Comparison of ENCODE assay signal across 8 mouse cellular contexts in genomic region chr12:69789766-69790529, GRCm38 (mm10). TPM values are rescaled to one million over a fixed set of nuclear protein-coding genes. Genes with fewer than 3 reads are reported as not detected.
A peak's percentile ranks its signal among the peaks of the same experiment; 100 is the strongest.
DNase-seq lines count a peak whose midpoint lies in the region; ATAC-seq and TF ChIP-seq lines count a peak whose summit lies in the region.

No protein-coding gene starts in this region.

- peak; percentile 12; the same call in 1 of the 2 replicates for ATAC-seq in lung, embryonic 15.5 days (ENCODE audit: borderline replicate concordance, extremely low read depth, low FRiP score, low TSS enrichment)
- peak; percentile 49; the same call in 1 of the 2 replicates for ATAC-seq in intestine, embryonic 14.5 days (replicated peaks; ENCODE audit: low FRiP score, low TSS enrichment, low read depth)
- peak; percentile 40 for ATAC-seq in liver, postnatal 0 days

- peak overlapping the region; percentile 95 for H3K4me2 ChIP-seq in lung, embryonic 15.5 days
- peak overlapping the region; percentile 91 for H3K4me2 ChIP-seq in intestine, embryonic 14.5 days (ENCODE audit: low read length)
- peak overlapping the region; percentile 95 for H3K4me2 ChIP-seq in liver, postnatal 0 days (ENCODE audit: low read depth, low read length)

- no peak overlapping the region for H3K27ac ChIP-seq in lung, embryonic 15.5 days
- peak overlapping the region; percentile 76 for H3K27ac ChIP-seq in embryonic facial prominence, embryonic 10.5 days (replicated peaks)
- H3K27ac ChIP-seq in intestine, embryonic 14.5 days (ENCODE audit: low read depth), result no peak overlapping the region
- no peak overlapping the region for H3K27ac ChIP-seq in liver, postnatal 0 days (ENCODE audit: low read depth)

- peak overlapping the region; percentile 49 for H3K4me3 ChIP-seq in lung, embryonic 15.5 days
- H3K4me3 ChIP-seq in embryonic facial prominence, embryonic 10.5 days, result peak overlapping the region; percentile 70
- H3K4me3 ChIP-seq in intestine, embryonic 14.5 days (ENCODE audit: low read depth, low read length), result peak overlapping the region; percentile 42
- H3K4me3 ChIP-seq in liver, postnatal 0 days (ENCODE audit: low read depth, low read length), result peak overlapping the region; percentile 53

- no peaks in the 10 kb centered on the region for H3K9me3 ChIP-seq in lung, embryonic 15.5 days
- H3K9me3 ChIP-seq in embryonic facial prominence, embryonic 10.5 days, result no peaks in the 10 kb centered on the region
- H3K9me3 ChIP-seq in intestine, embryonic 14.5 days (ENCODE audit: control insufficient read depth, low read length), result no peaks in the 10 kb centered on the region
- H3K9me3 ChIP-seq in liver, postnatal 0 days (ENCODE audit: low read length), result no peaks in the 10 kb centered on the region

- no peak for TF ChIP-seq EP300 in liver, postnatal 0 days (IDR thresholded peaks at IDR 0.05; ENCODE audit: low read depth)

- peaks cover 16% of the 10 kb centered on the region for H3K4me1 ChIP-seq in lung, embryonic 15.5 days
- peaks cover 18% of the 10 kb centered on the region for H3K4me1 ChIP-seq in embryonic facial prominence, embryonic 10.5 days
- no peaks in the 10 kb centered on the region for H3K4me1 ChIP-seq in intestine, embryonic 14.5 days (replicated peaks; ENCODE audit: control insufficient read depth, insufficient read depth, low read length)
- H3K4me1 ChIP-seq in liver, postnatal 0 days (ENCODE audit: insufficient read depth), result peaks cover 16% of the 10 kb centered on the region

- no peaks in the 10 kb centered on the region for H3K36me3 ChIP-seq in lung, embryonic 15.5 days
- no peaks in the 10 kb centered on the region for H3K36me3 ChIP-seq in embryonic facial prominence, embryonic 10.5 days (replicated peaks)
- H3K36me3 ChIP-seq in intestine, embryonic 14.5 days (ENCODE audit: control insufficient read depth, insufficient read depth, low read length), result no peaks in the 10 kb centered on the region
- H3K36me3 ChIP-seq in liver, postnatal 0 days (replicated peaks; ENCODE audit: insufficient read depth, low read length), result no peaks in the 10 kb centered on the region

- TF ChIP-seq CTCF in liver, postnatal 0 days (IDR thresholded peaks at IDR 0.05; ENCODE audit: low read depth), result no peak

- peaks cover 5% of the 10 kb centered on the region; the same call in 1 of the 2 replicates for H3K27me3 ChIP-seq in lung, embryonic 15.5 days
- H3K27me3 ChIP-seq in embryonic facial prominence, embryonic 10.5 days (replicated peaks; ENCODE audit: low read depth, poor library complexity, severe bottlenecking), result peaks cover 52% of the 10 kb centered on the region
- H3K27me3 ChIP-seq in intestine, embryonic 14.5 days (replicated peaks; ENCODE audit: control insufficient read depth, insufficient read depth, low read length), result 0 out of 2 replicates have a peak, but pooled peaks cover 3% of the 10 kb centered on the region
- H3K27me3 ChIP-seq in liver, postnatal 0 days (ENCODE audit: insufficient read depth, low read length), result 0 out of 2 replicates have a peak, but pooled peaks cover 3% of the 10 kb centered on the region

- H3K9ac ChIP-seq in lung, embryonic 15.5 days, result peak overlapping the region; percentile 42
- peak overlapping the region; percentile 8 for H3K9ac ChIP-seq in intestine, embryonic 14.5 days (ENCODE audit: low read length)
- H3K9ac ChIP-seq in liver, postnatal 0 days (replicated peaks), result peak overlapping the region; percentile 60

- 36% methylated on average over 27 of the region's 27 CpGs for WGBS in lung, embryonic 15.5 days
- WGBS in embryonic facial prominence, embryonic 10.5 days, result 33% methylated on average over 27 of the region's 27 CpGs
- WGBS in intestine, embryonic 14.5 days, result 38% methylated on average over 27 of the region's 27 CpGs
- WGBS in liver, postnatal 0 days (ENCODE audit: insufficient replicate concordance), result 37% methylated on average over 27 of the region's 27 CpGs

- DNase-seq in lung, postnatal 4 days, result no peak
- no peak for DNase-seq in embryonic facial prominence, embryonic 10.5 days (ENCODE audit: low spot score)
- DNase-seq in intestine, embryonic 14.5 days (ENCODE audit: low spot score), result no peak
- no peak for DNase-seq in liver, postnatal 0 days
- peak; percentile 37 to 44 for DNase-seq in thymus, postnatal 10 days (ENCODE audit: low spot score in 2 of 2)
- DNase-seq in adrenal gland, postnatal 25 days, result no peak
- DNase-seq in embryo, embryonic 11 days, result no peak

RNA-seq across cellular contexts. Expression of gene Cdkl1, which starts 1.1 kb away (rescaled TPM):
- 1.4 and 1.6 TPM in 2 replicates for polyA plus RNA-seq in lung, embryonic 15.5 days (2015; fragmentation: Nextera tagmentation; extraction: Ambion mirVana)
- 0.43 and 1.6 TPM in 2 replicates for polyA plus RNA-seq in embryonic facial prominence, embryonic 10.5 days (2016; fragmentation: Nextera tagmentation; extraction: Ambion mirVana)
- polyA plus RNA-seq in intestine, embryonic 14.5 days (2014; fragmentation: Nextera tagmentation; extraction: Ambion mirVana), result 0.92 and 1.5 TPM in 2 replicates
- 1.8 and 2.2 TPM in 2 replicates for polyA plus RNA-seq in liver, postnatal 0 days (2015; fragmentation: Nextera tagmentation; extraction: Ambion mirVana)
- 1.5 and 2.4 TPM in 2 replicates for total RNA-seq in adrenal gland, postnatal 25 days (2021)

Comparison
In these comparisons a context has a peak if more than half of its experiments do, and no peak if none do; other contexts are left out.
1. H3K9ac ChIP-seq: peak in every context shown above with its lines; median percentile 60 in liver, postnatal 0 days; 42 in lung, embryonic 15.5 days; 8 in intestine, embryonic 14.5 days.
2. DNase-seq: peak in thymus, postnatal 10 days (2 of 2); none in lung, postnatal 4 days (0 of 2), embryonic facial prominence, embryonic 10.5 days (single experiment), intestine, embryonic 14.5 days (single experiment), liver, postnatal 0 days (single experiment), adrenal gland, postnatal 25 days (single experiment) and embryo, embryonic 11 days (single experiment).
3. Peak in every context shown above with its lines, with median percentiles within 50 percentile points of each other: ATAC-seq, H3K4me2 ChIP-seq and H3K4me3 ChIP-seq.